Mouse (Mus musculus): Measurements from ENCODE around the gene Cyb561a3. TPM values are rescaled to one million over a fixed set of nuclear protein-coding genes. Genes with fewer than 3 reads are reported as not detected.

Gene Cyb561a3
- 21.7 TPM for polyA plus RNA-seq (2012; fragmentation: generic; extraction: Trizol)

GRCm38 (mm10) chr19:10576690-10577561, at the start of gene Cyb561a3, which contains the start of gene Tmem138:
Gene Cyb561a3, plus strand, starts transcription at chr19:10577172.
Gene Tmem138, minus strand, starts transcription at chr19:10577362.
- peak within 1 kb of the TSS; percentile 23 for H3ac ChIP-seq (ENCODE audit: control insufficient read depth, insufficient read length)
- peaks cover 33% of the 10 kb centered on the region for H3K79me2 ChIP-seq (ENCODE audit: control insufficient read depth, insufficient read depth)
- peak within 1 kb of the TSS; percentile 62 for H3K4me3 ChIP-seq
- H3K4me2 ChIP-seq (ENCODE audit: low read depth): peak within 1 kb of the TSS; percentile 88
- H3K27me3 ChIP-seq (ENCODE audit: control insufficient read depth, insufficient read depth, insufficient read length): no peaks in the 10 kb centered on the region
- peaks cover 25% of the 10 kb centered on the region for H3K36me3 ChIP-seq (ENCODE audit: control insufficient read depth, insufficient read depth)
- TF ChIP-seq POLR2AphosphoS2 (IDR thresholded peaks at IDR 0.05; ENCODE audit: insufficient read length, low read depth) (peak; percentile 79), REST (IDR thresholded peaks at IDR 0.05; ENCODE audit: insufficient read depth, insufficient read length) (no peak), E2F4 (IDR thresholded peaks at IDR 0.05; ENCODE audit: insufficient read depth) (no peak), SRF (IDR thresholded peaks at IDR 0.05; ENCODE audit: control insufficient read depth, insufficient read length, low read depth) (no peak), MYOG (IDR thresholded peaks at IDR 0.05; ENCODE audit: control insufficient read depth in 1 of 3, insufficient read depth in 1 of 3, insufficient read length in 2 of 3, low read depth in 2 of 3) (no peak), CEBPB (IDR thresholded peaks at IDR 0.05; ENCODE audit: insufficient read depth, poor library complexity, severe bottlenecking) (no peak), MAX (IDR thresholded peaks at IDR 0.05; ENCODE audit: low read depth) (no peak), TCF3 (IDR thresholded peaks at IDR 0.05; ENCODE audit: insufficient read length, low read depth) (no peak), TCF12 (IDR thresholded peaks at IDR 0.05; ENCODE audit: insufficient read depth, poor library complexity, severe bottlenecking) (no peak), MYOD1 (IDR thresholded peaks at IDR 0.05; ENCODE audit: control insufficient read depth in 1 of 3, insufficient read length in 2 of 3, low read depth in 2 of 3) (no peak), USF1 (IDR thresholded peaks at IDR 0.05; ENCODE audit: low read depth) (no peak), POLR2A (IDR thresholded peaks at IDR 0.05; ENCODE audit: insufficient read length, low read depth) (peak; percentile 85)

- Histone ChIP-seq H3K4me3 (no peak overlapping the region), H3K36me3 (ENCODE audit: control insufficient read depth, insufficient read depth) (peaks cover 55% of the 10 kb centered on the region), H3K27me3 (ENCODE audit: control insufficient read depth, insufficient read depth, insufficient read length) (no peaks in the 10 kb centered on the region), H3K79me2 (ENCODE audit: control insufficient read depth, insufficient read depth) (peaks cover 64% of the 10 kb centered on the region), H3ac (ENCODE audit: control insufficient read depth, insufficient read length) (no peak overlapping the region), H3K4me2 (ENCODE audit: low read depth) (no peak overlapping the region)
- TF ChIP-seq MAX (IDR thresholded peaks at IDR 0.05; ENCODE audit: low read depth) (no peak), TCF12 (IDR thresholded peaks at IDR 0.05; ENCODE audit: insufficient read depth, poor library complexity, severe bottlenecking) (no peak), CEBPB (IDR thresholded peaks at IDR 0.05; ENCODE audit: insufficient read depth, poor library complexity, severe bottlenecking) (no peak), SRF (IDR thresholded peaks at IDR 0.05; ENCODE audit: control insufficient read depth, insufficient read length, low read depth) (no peak), MYOD1 (IDR thresholded peaks at IDR 0.05; ENCODE audit: control insufficient read depth in 1 of 3, insufficient read length in 2 of 3, low read depth in 2 of 3) (no peak), REST (IDR thresholded peaks at IDR 0.05; ENCODE audit: insufficient read depth, insufficient read length) (no peak), E2F4 (IDR thresholded peaks at IDR 0.05; ENCODE audit: insufficient read depth) (no peak), TCF3 (IDR thresholded peaks at IDR 0.05; ENCODE audit: insufficient read length, low read depth) (no peak), POLR2A (IDR thresholded peaks at IDR 0.05; ENCODE audit: insufficient read length, low read depth) (no peak), USF1 (IDR thresholded peaks at IDR 0.05; ENCODE audit: low read depth) (no peak), POLR2AphosphoS2 (IDR thresholded peaks at IDR 0.05; ENCODE audit: insufficient read length, low read depth) (no peak), MYOG (IDR thresholded peaks at IDR 0.05; ENCODE audit: control insufficient read depth in 1 of 3, insufficient read depth in 1 of 3, insufficient read length in 2 of 3, low read depth in 2 of 3) (no peak)
Measured at GRCm38 (mm10) chr19:10530082-10530481, 46.9 kb upstream of the Cyb561a3 start.

- Histone ChIP-seq H3K4me3 (no peak overlapping the region), H3K4me2 (ENCODE audit: low read depth) (no peak overlapping the region), H3K36me3 (ENCODE audit: control insufficient read depth, insufficient read depth) (peaks cover 85% of the 10 kb centered on the region), H3K27me3 (ENCODE audit: control insufficient read depth, insufficient read depth, insufficient read length) (no peaks in the 10 kb centered on the region), H3K79me2 (ENCODE audit: control insufficient read depth, insufficient read depth) (no peaks in the 10 kb centered on the region), H3ac (ENCODE audit: control insufficient read depth, insufficient read length) (no peak overlapping the region)
- no peak for TF ChIP-seq MYOD1 (IDR thresholded peaks at IDR 0.05; ENCODE audit: control insufficient read depth in 1 of 3, insufficient read length in 2 of 3, low read depth in 2 of 3)
Measured at GRCm38 (mm10) chr19:10539454-10539853, 37.5 kb upstream of the Cyb561a3 start.

GRCm38 (mm10) chr19:10555624-10556510, 21.1 kb upstream of the Cyb561a3 start, which contains the start of gene Tmem216:
Gene Tmem216, minus strand, starts transcription at chr19:10556238.
- peak within 1 kb of the TSS; percentile 78 for H3K4me3 ChIP-seq
- H3ac ChIP-seq (ENCODE audit: control insufficient read depth, insufficient read length): peak within 1 kb of the TSS; percentile 2
- H3K4me2 ChIP-seq (ENCODE audit: low read depth): peak within 1 kb of the TSS; percentile 93
- no peaks in the 10 kb centered on the region for H3K79me2 ChIP-seq (ENCODE audit: control insufficient read depth, insufficient read depth)
- TF ChIP-seq CEBPB (IDR thresholded peaks at IDR 0.05; ENCODE audit: insufficient read depth, poor library complexity, severe bottlenecking) (no peak), MAX (IDR thresholded peaks at IDR 0.05; ENCODE audit: low read depth) (no peak), POLR2A (IDR thresholded peaks at IDR 0.05; ENCODE audit: insufficient read length, low read depth) (peak; percentile 77), E2F4 (IDR thresholded peaks at IDR 0.05; ENCODE audit: insufficient read depth) (no peak), TCF12 (IDR thresholded peaks at IDR 0.05; ENCODE audit: insufficient read depth, poor library complexity, severe bottlenecking) (no peak), POLR2AphosphoS2 (IDR thresholded peaks at IDR 0.05; ENCODE audit: insufficient read length, low read depth) (peak; percentile 58), MYOG (IDR thresholded peaks at IDR 0.05; ENCODE audit: control insufficient read depth in 1 of 3, insufficient read depth in 1 of 3, insufficient read length in 2 of 3, low read depth in 2 of 3) (peak in 1 of 3 experiments; percentile 16), SRF (IDR thresholded peaks at IDR 0.05; ENCODE audit: control insufficient read depth, insufficient read length, low read depth) (no peak), MYOD1 (IDR thresholded peaks at IDR 0.05; ENCODE audit: control insufficient read depth in 1 of 3, insufficient read length in 2 of 3, low read depth in 2 of 3) (peak in 1 of 3 experiments; percentile 26), TCF3 (IDR thresholded peaks at IDR 0.05; ENCODE audit: insufficient read length, low read depth) (no peak)
- H3K36me3 ChIP-seq (ENCODE audit: control insufficient read depth, insufficient read depth): peaks cover 5% of the 10 kb centered on the region
- no peaks in the 10 kb centered on the region for H3K27me3 ChIP-seq (ENCODE audit: control insufficient read depth, insufficient read depth, insufficient read length)

Data from myocyte (in vitro differentiated cells).